Comparison of ENCODE assay signal across 10 mouse cellular contexts in genomic region chr2:48423861-48424442, GRCm38 (mm10).
DNase-seq lines count a peak whose midpoint lies in the region; ATAC-seq lines count a peak whose summit lies in the region.
"Had no signal": no experiment of that assay in that cellular context is flagged by ENCODE, and none has a peak within 500 bp of the region (broad histone marks: within the 10 kb centered on the region; RNA-seq: fewer than 3 reads in every experiment).

No protein-coding gene starts in this region.

- H3K36me3 ChIP-seq in hindbrain, embryonic 11.5 days (ENCODE audit: control insufficient read depth, insufficient read depth, low read length): no peaks in the 10 kb centered on the region

- no peaks in the 10 kb centered on the region for H3K9me3 ChIP-seq in hindbrain, embryonic 11.5 days (ENCODE audit: control insufficient read depth, low read length)

- H3K4me2 ChIP-seq in hindbrain, embryonic 11.5 days (replicated peaks; ENCODE audit: low read depth, low read length): no peak overlapping the region; the same call in 1 of the 2 replicates

- no peak overlapping the region for H3K27ac ChIP-seq in hindbrain, embryonic 11.5 days (ENCODE audit: low read depth, low read length)

- peak; percentile 71 for ATAC-seq in hindbrain, embryonic 11.5 days (ENCODE audit: low FRiP score)
- ATAC-seq in erythroid progenitor cell, adult 5-6 weeks (replicated peaks; ENCODE audit: low FRiP score, poor library complexity, severe bottlenecking): no peak
- ATAC-seq: Patski had no signal

- no peak overlapping the region for H3K9ac ChIP-seq in hindbrain, embryonic 11.5 days (ENCODE audit: low read depth, low read length)

- no peaks in the 10 kb centered on the region; the same call in none of the 2 replicates for H3K4me1 ChIP-seq in hindbrain, embryonic 11.5 days (replicated peaks; ENCODE audit: control insufficient read depth, insufficient read depth, low read length)

- no peak overlapping the region for H3K4me3 ChIP-seq in hindbrain, embryonic 11.5 days (ENCODE audit: low read depth, low read length)

- peak; percentile 46 for DNase-seq in CD4-positive, CD25-positive, alpha-beta regulatory T cell, adult 2 months (ENCODE audit: low read depth, low spot score)
- DNase-seq in brain, adult 2 months (ENCODE audit: low read depth, low spot score): peak; percentile 69
- DNase-seq in hindbrain, embryonic 11.5 days (ENCODE audit: low spot score): peak; percentile 48
- DNase-seq in layer of hippocampus, postnatal 14 days (ENCODE audit: low spot score in 2 of 2): peak; percentile 48 to 60
- no peak for DNase-seq in thymus, postnatal 4 days
- no peak for DNase-seq in adipocyte (ENCODE audit: low spot score)
- no peak for DNase-seq in adrenal gland, postnatal 4 days (ENCODE audit: low spot score in 2 of 2)
- DNase-seq: cerebellum, adult 11-12 months had no signal

- WGBS in hindbrain, embryonic 11.5 days: 18% methylated on average over 9 of the region's 9 CpGs

- no peaks in the 10 kb centered on the region for H3K27me3 ChIP-seq in hindbrain, embryonic 11.5 days (ENCODE audit: control insufficient read depth, insufficient read depth, low read length)
- H3K27me3 ChIP-seq: Patski had no signal

Comparison
In these comparisons a context has a peak if more than half of its experiments do, and no peak if none do; other contexts are left out.
1. DNase-seq: peak in CD4-positive, CD25-positive, alpha-beta regulatory T cell, adult 2 months (single experiment), brain, adult 2 months (single experiment), hindbrain, embryonic 11.5 days (single experiment) and layer of hippocampus, postnatal 14 days (2 of 2); none in thymus, postnatal 4 days (single experiment), adipocyte (single experiment) and adrenal gland, postnatal 4 days (0 of 2).